Mouse (Mus musculus): ENCODE data around the gene Alg14.

Alg14 gene

DNA sequence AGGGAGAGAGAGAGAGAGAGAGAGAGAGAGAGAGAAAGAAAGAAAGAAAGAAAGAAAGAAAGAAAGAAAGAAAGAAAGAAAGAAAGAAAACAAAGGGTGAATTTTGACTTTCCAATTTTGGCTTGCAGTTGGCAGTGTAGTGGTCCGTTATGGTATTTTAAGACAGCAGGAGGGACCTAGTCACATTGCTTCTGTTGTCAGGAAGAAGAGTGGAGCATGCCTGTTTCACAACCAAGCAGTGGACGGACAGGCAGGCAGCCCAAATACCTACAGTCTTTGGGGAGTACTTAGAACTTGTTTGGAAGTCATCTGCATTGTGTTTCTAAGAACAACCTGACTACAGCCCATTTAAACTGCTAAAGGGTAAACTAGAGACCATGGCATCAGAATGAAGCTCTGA, 47.1 kb downstream of the Alg14 start:
- no peak for DNase-seq (ENCODE audit: low read depth)

DNA sequence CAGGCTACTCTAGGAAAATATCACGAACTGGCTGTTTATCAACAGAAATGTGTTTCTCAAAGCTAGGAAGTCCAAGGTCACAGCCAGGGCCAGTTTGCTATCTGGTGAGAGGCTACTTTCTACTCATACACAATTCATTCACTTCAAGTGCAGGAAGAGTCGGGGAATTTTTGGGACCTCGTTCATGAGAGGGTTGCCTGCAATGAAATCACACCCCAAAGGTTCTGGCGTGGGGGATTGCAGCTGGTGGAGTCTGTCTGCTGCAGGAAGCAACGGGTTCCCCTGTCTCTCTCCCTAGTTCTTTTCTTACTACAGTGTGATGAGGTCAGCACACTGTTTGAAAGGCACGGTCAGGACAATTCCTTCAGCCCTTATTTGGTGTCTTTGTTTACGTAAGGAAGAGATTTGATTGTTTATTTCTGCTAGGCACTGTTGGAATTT, 48.8 kb downstream of the Alg14 start:
- no peak for DNase-seq (ENCODE audit: low read depth)

DNA sequence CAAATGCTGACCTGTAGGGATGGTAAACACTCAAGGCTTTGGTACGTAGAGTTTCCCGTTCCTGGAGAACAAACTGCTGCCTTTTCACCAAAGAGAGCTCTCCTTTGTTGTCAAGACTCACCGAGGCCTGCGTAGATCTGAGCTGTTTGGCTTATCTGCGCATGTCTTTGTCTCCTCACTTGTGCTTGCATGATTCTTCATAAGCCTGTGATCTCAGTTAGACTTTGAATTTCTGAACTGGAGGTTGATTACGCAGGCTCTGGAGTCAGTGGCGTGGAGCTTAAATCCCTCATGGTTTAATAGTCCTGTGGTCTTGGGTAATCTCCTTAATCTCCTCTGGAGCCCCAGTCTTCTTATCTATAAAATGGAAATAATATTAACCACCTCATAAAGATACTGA, 51.7 kb downstream of the Alg14 start:
- DNase-seq (ENCODE audit: low read depth) = no peak

DNA sequence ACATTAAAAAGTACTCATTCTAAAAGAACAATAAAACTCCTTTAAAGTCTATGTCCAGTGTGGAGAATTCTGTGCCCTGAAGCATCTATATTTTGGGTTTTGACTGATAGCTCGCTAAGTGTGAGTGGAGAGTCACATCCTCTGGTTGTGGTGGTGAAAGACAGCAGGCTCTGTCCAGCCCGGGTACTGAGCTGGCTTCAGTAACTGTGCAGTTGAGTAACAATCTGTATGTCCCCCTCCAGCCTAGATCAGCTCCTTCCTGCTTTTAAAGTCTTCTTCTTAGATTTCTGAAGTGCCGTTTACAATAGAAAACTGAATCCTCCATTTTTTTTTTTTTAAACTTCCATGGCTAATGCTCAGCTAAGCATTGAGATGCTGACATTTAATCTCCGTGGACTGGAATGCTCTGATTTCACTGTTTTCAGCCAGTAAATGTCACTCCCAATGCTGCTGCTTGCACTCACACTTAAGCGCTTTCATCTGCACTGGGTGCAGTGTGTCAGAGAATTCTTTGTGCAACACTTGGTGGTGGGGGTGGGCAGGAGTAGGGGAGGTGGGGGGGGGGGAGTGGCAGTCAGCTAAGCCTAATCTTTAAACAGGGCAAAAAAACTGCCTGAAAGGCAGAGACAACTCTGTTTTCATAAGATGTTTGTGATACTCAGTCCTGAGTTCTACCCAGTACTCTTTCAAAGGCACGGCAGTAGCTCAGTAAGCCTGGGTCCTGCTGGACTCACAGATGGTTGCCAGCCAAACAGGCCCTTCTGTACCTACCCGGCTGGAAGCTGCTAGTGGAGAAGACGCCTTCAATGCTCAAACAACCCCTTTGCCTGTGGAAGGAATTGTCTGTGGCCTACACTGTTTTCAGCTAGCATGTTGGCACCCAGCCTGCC, 52.7 kb downstream of the Alg14 start:
- no peak for DNase-seq (ENCODE audit: low read depth)

DNA sequence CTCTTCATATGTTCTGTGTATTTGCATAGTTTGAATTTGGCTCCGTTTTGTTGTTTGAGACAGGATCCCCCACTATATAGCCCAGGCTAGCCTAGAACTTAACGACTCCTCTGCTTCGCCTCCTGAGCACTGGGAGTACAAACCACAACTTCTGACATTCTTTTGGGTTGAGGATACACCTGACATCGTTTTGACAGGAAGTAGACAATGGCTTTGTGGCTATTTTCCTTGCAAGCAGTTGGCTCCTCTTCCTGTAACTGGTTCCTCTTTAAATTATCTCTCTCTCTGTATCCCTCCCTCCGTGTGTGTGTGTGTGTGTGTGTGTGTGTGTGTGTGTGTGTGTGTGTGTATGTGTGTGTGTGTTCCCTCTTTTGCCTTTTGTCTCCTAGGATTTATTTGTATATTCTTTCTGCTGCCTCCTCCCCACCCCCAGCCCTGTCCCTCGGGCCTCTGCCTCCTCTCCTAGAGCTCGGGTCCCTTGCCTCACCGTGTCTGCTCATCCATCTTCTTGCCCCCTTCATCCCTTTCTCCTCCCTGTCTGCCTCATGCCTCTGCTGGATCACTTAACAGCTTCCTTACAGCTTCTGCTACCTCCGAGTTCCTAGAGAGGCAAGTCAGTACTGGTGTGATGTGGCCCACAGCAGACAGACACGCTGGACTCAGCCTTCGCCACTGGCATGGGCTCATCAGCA, 53.5 kb downstream of the Alg14 start:
- peak; percentile 29 for DNase-seq (ENCODE audit: low read depth)

DNA sequence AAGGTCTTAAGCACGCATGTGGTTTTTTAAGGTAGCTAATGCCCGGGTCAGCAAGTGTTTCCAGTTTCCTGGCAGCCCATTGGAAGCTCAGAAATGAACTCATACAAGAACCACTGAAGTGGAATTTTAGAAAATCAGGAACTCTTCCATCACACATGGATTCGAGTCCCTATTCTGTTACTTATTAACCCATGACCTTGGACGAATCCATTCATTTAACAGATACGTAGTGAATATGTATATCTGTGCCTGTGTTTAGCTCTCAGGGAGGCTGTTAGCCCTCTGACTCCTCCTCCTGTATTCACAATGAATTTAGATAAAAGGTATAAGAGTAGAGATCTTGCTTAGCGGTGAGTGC, 54.0 kb downstream of the Alg14 start:
- no peak for DNase-seq (ENCODE audit: low read depth)

DNA sequence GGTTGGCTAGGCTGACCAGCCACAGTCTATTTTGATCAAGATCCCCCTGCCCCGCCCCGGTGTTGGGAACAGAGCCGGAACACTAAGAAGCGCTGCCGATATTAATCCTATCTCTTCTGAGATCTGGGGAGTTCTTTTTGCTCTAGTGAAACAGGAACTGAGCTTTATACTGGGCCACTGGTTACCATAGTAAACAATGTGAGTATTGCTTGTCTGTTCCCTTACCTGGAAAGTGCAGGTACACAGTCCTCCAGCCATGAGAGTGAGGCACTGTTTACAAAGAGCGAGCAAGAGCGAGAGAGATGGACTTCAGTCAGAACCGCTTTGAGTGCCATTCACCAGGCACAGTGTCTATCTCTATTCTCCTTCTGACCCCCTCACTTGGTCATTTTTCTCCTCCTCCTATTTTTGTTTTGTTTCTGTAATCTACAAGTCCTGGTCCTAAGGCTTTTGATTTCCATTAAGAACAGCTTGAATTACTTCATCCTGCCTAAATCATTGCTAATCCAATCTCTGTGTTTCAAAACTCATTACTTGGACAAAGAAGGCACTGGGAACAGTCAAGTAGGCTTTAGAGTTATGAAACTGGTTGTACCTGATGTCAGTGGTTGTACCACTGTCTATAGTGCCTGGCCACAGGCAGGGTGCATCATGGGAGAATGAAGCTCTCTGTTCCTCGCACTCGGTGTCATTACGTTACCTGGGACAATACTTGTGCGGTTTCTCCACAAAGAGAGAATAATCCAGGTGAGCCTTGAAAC, 55.1 kb downstream of the Alg14 start:
- DNase-seq (ENCODE audit: low read depth) = no peak

DNA sequence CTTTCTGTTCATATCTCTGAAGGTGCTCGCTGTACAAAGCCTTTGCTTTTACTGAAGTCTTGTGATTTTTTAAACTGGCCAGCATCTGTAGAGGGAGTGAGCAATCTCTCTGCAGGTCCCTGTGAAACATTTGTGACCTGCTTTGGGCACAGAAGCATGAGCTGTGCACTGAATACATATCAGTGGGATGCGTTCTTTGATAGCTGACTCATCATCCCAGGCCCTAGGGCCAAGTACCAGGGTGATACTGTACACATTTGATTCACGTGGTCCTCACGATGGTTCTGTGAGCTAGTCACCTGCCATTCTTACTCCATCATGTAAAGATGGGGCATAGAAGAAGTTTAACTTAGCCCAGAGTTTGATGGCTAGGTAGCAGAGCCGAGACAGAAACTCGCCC, 57.2 kb downstream of the Alg14 start:
- DNase-seq (ENCODE audit: low read depth) = no peak

DNA sequence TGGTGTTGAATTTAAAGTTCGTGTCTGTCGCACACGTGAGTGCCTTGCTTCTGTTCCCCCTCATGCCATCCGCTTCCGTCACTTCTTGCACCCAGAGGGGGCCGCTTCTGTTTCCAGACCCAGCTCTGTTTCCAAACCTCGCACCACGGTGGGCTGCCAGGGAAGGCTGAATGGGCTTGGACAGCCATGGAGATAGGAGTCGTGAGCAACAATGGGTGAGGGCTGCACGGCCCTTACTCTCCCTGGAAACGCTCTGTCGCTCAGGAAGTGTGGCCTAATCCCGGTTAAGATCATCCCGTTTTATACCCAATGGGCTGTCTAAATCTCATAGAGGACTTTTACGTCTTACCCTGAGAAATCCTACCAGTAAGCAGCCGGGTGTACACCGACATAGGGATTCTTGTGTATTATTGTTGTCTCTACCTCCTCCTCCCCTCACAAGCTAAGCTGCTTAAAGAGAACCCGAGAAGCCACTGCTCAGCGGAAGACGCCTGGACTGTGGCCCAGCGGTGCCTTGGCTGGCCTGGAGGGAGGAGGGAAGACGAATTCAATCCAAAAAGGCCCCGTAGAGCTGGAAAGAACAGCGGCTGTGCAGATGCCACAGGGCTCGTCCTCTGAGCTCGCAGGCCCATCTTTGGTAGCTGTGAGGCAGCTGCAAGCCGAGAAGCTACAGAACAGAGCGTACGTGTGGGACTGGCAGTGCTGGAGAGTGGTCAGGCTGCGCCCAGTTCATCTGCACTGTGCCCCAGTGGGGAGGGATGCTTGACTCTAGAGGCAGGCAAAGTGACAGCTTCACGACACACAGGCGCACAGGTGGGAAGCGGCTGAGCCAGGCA, 58.0 kb downstream of the Alg14 start:
- no peak for DNase-seq (ENCODE audit: low read depth)

DNA sequence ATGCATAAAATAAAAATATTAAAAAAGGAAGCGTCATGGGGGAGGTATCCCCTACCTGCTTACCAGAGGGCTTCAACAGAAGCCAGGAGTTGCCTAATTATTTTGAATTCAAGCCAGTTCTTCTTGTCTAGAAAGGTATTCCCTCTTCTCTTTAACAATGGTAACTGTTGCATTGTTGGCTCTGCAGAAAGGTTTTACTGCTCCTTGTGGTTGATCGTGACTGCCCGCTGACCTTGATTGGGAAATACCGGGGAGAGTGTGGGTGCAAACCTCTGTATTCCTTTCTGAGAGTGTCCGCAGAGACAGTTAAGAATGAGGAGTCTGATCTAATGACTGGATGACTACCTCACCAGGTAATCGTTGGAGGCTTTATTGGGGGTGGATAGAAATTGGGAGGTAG, 59.7 kb downstream of the Alg14 start:
- DNase-seq (ENCODE audit: low read depth) = no peak

DNA sequence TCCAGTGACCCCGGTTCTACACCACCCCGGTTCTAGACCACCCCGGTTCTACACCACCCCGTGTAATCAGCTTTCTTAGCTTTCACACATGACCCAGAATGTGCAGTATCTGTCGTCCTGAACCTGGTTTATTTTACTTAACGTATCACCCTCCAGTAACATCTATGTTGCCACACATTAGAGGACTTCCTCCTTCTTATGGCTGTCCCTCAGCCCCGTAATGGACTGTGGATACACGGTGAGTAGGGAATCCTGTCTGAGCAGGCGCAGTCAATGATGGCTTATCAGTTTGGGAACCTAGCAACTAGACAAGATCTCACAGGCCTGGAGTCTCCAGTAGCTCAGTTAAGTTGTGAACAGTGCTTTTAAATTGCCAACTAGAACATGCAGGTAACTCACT, 62.7 kb downstream of the Alg14 start:
- DNase-seq (ENCODE audit: low read depth) = no peak

DNA sequence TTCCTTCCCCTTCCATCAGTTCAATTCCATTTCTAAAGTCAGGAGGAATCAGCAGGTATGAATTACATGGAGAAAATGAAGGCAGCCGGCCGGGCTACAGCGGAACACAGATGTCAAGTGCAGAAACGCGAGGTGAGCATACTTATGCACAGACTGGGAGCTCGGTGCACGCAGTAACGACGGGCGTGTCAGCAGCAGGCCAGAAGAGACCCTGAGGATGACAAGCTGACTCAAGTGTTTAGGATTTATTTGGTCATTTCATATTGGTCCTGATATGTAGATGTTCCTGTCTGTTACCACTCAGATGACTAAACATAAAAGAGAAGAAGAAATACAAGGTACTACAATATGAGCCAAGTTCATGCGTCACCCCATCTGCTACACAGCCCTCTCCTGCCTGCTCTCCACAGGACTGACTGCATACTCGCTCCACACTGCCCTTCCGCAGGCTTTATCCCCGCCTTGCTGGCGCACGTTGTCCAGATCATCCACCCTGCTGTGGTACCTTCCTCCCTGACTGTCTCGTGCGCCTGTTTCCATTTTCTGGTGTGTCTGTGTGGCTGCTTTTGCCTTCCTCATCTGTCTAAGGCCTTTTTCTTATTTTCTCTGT, 63.4 kb downstream of the Alg14 start:
- DNase-seq (ENCODE audit: low read depth) = no peak

DNA sequence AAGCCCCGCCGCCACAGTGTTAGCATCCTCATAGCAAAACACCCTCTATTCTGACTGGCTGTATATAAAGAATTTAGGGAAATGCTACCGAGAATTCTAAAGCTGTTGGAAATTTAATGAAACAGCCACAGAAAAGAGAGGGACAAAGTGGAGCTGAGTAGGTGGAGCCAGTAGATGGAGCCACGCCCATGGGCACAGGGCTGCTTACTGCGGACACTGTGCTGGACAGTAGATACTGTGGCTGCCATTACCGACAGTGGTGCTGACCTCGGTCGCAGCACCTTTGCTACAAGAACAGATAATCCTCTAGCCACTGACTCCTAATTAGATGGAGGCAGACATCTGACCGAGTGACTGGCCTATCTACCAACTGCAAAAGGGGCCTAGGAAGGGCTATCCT, 64.0 kb downstream of the Alg14 start:
- DNase-seq (ENCODE audit: low read depth) = no peak

DNA sequence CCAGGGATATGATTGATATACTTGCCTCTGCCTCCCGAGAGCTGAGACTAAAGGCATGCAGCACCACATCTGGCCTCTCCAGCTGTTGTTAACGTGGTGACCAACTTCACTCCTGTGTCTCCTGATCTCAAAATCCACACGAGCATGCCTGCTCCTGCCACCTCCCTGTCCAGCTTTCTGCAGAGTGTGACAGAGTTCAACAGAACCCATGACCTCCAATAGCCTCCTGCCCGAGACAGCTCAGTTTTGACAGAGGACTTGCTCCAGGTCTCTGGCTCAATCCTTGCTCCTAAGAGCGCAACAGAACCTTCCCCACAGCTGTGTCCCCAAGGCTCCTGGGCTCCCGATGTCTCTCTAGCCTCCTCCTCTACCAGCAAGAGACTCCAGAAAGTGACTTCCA, 64.5 kb downstream of the Alg14 start:
- DNase-seq (ENCODE audit: low read depth) = no peak

DNA sequence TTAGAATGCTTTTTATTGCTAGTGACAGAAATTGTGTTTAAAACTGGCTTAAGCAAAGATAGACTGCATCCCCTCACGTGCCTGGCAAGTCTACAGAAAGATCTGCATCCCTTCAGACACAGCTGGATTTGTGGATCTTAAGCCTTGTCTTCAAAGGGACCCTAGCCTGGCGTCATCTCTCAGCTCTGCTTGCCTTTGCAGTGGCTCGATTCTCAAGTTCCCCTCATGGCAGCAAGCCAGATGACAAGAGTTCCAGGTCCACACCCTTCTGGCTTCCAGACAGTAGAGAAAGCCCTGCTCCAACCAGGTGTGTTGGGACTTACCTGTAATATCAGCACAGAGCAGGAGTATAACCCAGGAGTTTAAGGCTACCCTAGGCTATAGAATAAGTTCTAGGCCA, 65.5 kb downstream of the Alg14 start:
- no peak for DNase-seq (ENCODE audit: low read depth)

DNA sequence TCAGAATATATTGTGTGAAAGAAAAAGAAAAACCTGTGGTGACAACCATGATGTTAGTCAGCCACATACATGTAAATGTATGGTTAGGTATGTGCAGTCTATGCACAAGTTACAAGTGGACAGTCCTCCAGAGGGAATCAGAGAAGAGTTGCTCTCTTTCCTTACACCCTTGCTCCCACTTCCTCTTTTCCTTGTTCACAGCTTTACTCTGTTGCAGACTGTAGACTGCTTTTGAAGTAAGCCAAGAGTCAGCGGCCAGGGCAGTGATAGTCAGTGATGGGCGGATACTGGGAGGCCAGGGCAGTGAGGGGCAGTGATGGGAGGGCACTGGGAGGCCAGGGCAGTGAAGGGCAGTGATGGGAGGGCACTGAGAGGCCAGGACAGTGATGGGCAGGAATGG, 66.7 kb downstream of the Alg14 start:
- no peak for DNase-seq (ENCODE audit: low read depth)

DNA sequence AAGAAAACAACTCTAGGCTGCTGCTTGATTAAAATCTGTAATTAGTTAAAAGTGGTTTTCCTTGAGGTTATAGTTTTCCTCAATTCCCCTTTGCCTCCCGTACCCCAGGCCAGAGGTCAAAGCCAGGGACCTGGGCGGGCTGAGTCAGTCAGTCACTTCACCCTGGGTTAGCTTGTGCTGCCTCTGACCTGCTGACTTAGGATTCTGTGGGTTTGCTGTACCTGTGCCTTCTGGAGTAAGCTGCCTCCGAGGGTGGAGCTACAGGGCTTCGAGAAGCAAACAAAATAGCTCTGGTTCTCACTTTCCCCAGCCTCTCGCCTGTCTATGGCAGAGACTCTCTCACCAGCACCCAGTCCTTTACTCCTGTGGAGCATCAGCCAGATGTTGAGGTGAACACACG, 67.3 kb downstream of the Alg14 start:
- no peak for DNase-seq (ENCODE audit: low read depth)

DNA sequence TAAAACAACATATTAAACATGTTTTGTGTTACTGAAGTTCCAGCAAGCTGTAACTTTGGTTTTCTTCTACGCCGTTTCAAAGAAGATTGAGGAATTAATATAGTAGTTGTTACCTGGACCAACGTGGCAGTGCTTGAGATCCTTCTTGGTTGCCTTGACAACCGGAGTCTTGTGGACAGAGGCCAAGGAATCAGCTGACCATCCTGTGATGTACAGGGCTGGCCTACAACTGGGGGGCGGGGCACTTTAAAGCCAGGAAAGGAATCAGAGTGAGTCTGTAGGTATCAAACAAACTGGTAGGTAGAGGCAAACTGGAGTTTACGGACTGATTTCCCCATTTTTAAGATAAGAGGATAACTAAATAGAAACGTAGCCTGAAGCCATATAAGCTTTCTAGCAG, 67.7 kb downstream of the Alg14 start:
- no peak for DNase-seq (ENCODE audit: low read depth)

DNA sequence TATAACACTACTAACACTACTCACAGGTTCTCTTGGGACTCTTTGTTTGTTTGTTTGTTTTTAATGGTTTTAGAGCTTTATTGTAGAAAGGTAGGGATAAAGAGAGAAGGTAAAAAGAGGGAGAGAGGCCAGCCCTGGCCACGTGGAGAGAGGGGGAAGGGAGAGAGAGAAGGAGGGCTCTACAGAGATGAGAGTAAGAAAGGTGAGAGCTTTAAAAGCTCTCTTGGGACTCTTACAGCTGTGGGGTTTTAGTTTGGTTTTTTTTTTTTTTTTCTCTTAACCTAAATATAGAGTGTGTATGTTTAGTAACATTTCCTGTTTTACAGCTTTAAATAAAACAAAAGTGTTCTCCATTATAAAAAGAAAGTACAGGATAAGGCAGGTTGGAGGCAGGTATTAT, 70.4 kb downstream of the Alg14 start:
- DNase-seq (ENCODE audit: low read depth) = no peak

DNA sequence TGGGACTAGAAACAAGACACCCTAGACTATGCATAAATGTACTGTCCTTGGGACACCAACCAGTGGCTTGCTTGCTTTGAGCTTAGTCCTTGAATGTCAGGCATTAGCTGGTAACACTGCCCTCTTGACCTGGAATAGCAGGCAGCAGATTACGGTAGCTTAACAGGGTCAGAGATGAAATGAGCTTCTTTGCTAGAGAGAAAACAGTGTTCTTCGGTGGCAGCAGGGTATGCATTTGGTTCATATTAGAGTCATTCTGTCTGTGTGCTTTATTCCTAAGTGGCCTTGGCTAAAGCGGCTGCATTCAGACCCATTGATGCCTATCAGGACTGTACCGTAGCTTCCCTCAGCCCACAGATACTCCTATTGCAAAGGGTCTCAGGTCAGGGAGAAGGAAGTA, 72.8 kb downstream of the Alg14 start:
- DNase-seq (ENCODE audit: low read depth) = no peak

DNA sequence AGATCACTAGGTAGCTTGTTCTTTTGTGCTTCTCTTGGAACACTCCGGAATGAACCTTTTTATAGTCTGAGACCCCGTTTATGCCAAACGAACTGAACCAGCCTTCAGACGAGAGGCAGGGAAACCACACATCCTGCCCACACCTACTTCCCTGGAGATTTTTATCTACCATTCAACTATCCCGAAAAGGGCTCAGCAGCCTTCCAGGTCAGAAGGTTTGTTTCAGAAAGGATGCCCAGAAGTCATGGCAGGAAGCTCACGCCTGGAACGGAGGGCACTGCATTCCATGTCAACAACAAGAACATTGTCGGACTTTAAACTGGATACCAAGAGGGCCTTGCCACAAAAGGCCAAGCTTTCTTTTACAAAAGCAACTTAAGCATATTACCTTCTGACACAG, 73.6 kb downstream of the Alg14 start:
- no peak for DNase-seq (ENCODE audit: low read depth)

DNA sequence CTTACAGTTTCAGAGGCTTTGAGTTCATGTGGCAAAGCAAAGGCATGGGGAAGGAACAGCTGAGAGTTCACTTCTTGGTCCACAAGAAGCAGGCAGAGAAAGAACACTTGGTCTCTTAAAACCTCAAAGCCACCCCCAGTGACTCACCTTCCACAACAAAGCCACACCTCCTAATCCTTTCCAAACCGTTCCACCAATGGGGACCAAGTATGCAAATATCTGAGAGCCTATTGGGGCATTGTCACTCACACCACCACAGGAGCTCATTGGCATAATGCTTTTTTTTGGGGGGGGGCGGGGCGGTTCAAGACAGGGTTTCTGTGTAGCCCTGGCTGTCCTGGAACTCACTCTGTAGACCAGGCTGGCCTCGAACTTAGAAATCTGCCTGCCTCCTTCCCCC, 77.0 kb downstream of the Alg14 start:
- DNase-seq (ENCODE audit: low read depth) = peak; percentile 49
